9 mouse cellular contexts compared by ENCODE assay signal in the genomic region with DNA sequence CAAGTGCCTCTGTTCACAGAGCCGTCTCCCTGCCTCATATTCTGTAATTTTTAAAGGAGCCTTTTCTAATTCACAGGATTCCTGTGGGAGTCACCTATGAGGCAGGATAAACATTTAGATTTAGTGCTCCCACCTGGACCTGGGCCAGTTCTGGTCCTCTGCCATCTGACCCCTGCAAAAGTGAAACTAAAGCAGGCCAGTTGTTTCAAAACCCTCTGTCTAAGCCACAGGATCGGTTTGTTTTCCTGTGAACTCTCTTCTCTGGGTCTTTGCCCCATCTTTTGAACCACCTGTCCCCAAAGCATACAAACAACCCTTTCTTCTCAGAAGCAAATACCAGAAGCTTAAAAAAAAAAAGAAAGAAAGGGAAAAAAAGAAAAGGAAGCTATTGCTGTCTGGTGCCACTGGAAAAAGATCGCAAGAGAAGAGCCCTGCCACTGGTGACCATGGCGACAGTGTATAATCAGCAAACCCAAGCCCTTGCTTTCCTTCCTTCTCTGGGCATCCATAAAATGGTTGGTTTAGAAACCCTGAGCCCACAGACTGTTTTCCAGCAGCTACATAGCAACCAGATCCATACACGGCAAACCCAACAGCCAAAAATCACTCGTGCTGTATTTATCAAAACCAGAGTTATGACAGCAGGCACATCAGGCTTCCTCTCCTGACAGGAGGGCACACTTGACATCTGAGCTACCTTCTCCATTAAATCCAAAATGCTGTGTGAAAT. TPM values are rescaled to one million over a fixed set of nuclear protein-coding genes. Genes with fewer than 3 reads are reported as not detected.
DNase-seq lines count a peak whose midpoint lies in the region; ATAC-seq lines count a peak whose summit lies in the region.
"Had no signal": no experiment of that assay in that cellular context is flagged by ENCODE, and none has a peak within 500 bp of the region (broad histone marks: within the 10 kb centered on the region; RNA-seq: fewer than 3 reads in every experiment).

No protein-coding gene starts in this region.

- 0 out of 2 replicates have a peak overlapping the region, but pooled peaks have one; percentile 3 for H3K27ac ChIP-seq in hindbrain, embryonic 15.5 days (replicated peaks)
- H3K27ac ChIP-seq in hindbrain, embryonic 11.5 days (ENCODE audit: low read depth, low read length): no peak overlapping the region
- H3K27ac ChIP-seq in heart, embryonic 14.5 days (replicated peaks in 1 of 2; ENCODE audit: control insufficient read depth in 1 of 2, insufficient read depth in 1 of 2, low read depth in 2 of 2, low read length in 2 of 2): peak overlapping the region in 1 of 2 experiments; percentile 30; a peak in 1 of 4 replicates

- peaks cover 8% of the 10 kb centered on the region; the same call in 1 of the 2 replicates for H3K4me1 ChIP-seq in hindbrain, embryonic 15.5 days (replicated peaks)
- no peaks in the 10 kb centered on the region for H3K4me1 ChIP-seq in hindbrain, embryonic 11.5 days (replicated peaks; ENCODE audit: control insufficient read depth, insufficient read depth, low read length)
- H3K4me1 ChIP-seq in heart, embryonic 14.5 days (ENCODE audit: control insufficient read depth in 2 of 2, insufficient read depth in 2 of 2, low read length in 2 of 2): peaks cover 10 to 16% of the 10 kb centered on the region in 2 experiments

- no peak overlapping the region for H3K9ac ChIP-seq in hindbrain, embryonic 15.5 days
- H3K9ac ChIP-seq in hindbrain, embryonic 11.5 days (ENCODE audit: low read depth, low read length): no peak overlapping the region
- H3K9ac ChIP-seq in heart, embryonic 14.5 days (ENCODE audit: low read length): peak overlapping the region; percentile 55

- H3K27me3 ChIP-seq in hindbrain, embryonic 15.5 days: no peaks in the 10 kb centered on the region
- H3K27me3 ChIP-seq in hindbrain, embryonic 11.5 days (ENCODE audit: control insufficient read depth, insufficient read depth, low read length): no peaks in the 10 kb centered on the region
- H3K27me3 ChIP-seq in heart, embryonic 14.5 days (ENCODE audit: control insufficient read depth, insufficient read depth, low read length): no peaks in the 10 kb centered on the region

- 0 out of 2 replicates have a peak overlapping the region, but pooled peaks have one; percentile 6 for H3K4me2 ChIP-seq in hindbrain, embryonic 15.5 days
- H3K4me2 ChIP-seq in hindbrain, embryonic 11.5 days (replicated peaks; ENCODE audit: low read depth, low read length): no peak overlapping the region
- H3K4me2 ChIP-seq in heart, embryonic 14.5 days (ENCODE audit: low read length): peak overlapping the region; percentile 63

- no peak for DNase-seq in hindbrain, embryonic 11.5 days (ENCODE audit: low spot score)
- DNase-seq in adipocyte (ENCODE audit: low spot score): peak; percentile 61
- peak; percentile 77 for DNase-seq in kidney, postnatal 25 days
- peak; percentile 59 for DNase-seq in naive thymus-derived CD4-positive, alpha-beta T cell, adult 2 months (ENCODE audit: low read depth)
- DNase-seq in cerebellum, adult 9-10 months: no peak
- no peak for DNase-seq in right cerebral cortex, postnatal 25 days

- H3K36me3 ChIP-seq in hindbrain, embryonic 15.5 days: no peaks in the 10 kb centered on the region
- H3K36me3 ChIP-seq in hindbrain, embryonic 11.5 days (ENCODE audit: control insufficient read depth, insufficient read depth, low read length): no peaks in the 10 kb centered on the region
- H3K36me3 ChIP-seq in heart, embryonic 14.5 days (ENCODE audit: control insufficient read depth, insufficient read depth, low read length): no peaks in the 10 kb centered on the region
- H3K36me3 ChIP-seq: G1E had no signal

- no peaks in the 10 kb centered on the region for H3K9me3 ChIP-seq in hindbrain, embryonic 15.5 days
- H3K9me3 ChIP-seq in hindbrain, embryonic 11.5 days (ENCODE audit: control insufficient read depth, low read length): no peaks in the 10 kb centered on the region
- H3K9me3 ChIP-seq in heart, embryonic 14.5 days (ENCODE audit: control insufficient read depth, low read length): no peaks in the 10 kb centered on the region
- H3K9me3 ChIP-seq: G1E had no signal

- H3K4me3 ChIP-seq in hindbrain, embryonic 15.5 days: no peak overlapping the region
- H3K4me3 ChIP-seq in hindbrain, embryonic 11.5 days (ENCODE audit: low read depth, low read length): no peak overlapping the region
- H3K4me3 ChIP-seq in heart, embryonic 14.5 days (ENCODE audit: control insufficient read depth in 1 of 2, insufficient read depth in 1 of 2, low read depth in 1 of 2, low read length in 2 of 2): peak overlapping the region in 1 of 2 experiments; percentile 23; a peak in 2 of 4 replicates

- ATAC-seq in hindbrain, embryonic 15.5 days (ENCODE audit: low FRiP score, low read depth): no peak
- ATAC-seq in hindbrain, embryonic 11.5 days (ENCODE audit: low FRiP score): no peak
- no peak for ATAC-seq in heart, embryonic 14.5 days (ENCODE audit: insufficient number of reproducible peaks, insufficient read depth, low FRiP score, low read depth)

- WGBS in hindbrain, embryonic 15.5 days: 56% methylated on average over 6 of the region's 6 CpGs
- WGBS in hindbrain, embryonic 11.5 days: 68% methylated on average over 6 of the region's 6 CpGs
- 35% methylated on average over 6 of the region's 6 CpGs for WGBS in heart, embryonic 14.5 days

RNA-seq across cellular contexts. Expression of a gene that starts 10.3 kb away (rescaled TPM):
- polyA plus RNA-seq in hindbrain, embryonic 15.5 days (2015; fragmentation: Nextera tagmentation; extraction: Ambion mirVana): 11.5 and 12.8 TPM in 2 replicates
- 9.5 and 9.7 TPM in 2 replicates for polyA plus RNA-seq in hindbrain, embryonic 11.5 days (2014; fragmentation: Nextera tagmentation; extraction: Ambion mirVana)
- polyA plus RNA-seq in heart, embryonic 14.5 days (2014; fragmentation: Nextera tagmentation; extraction: Ambion mirVana): 31.3 and 34.8 TPM in 2 replicates
- polyA plus RNA-seq: G1E had no signal

RNA-seq across cellular contexts. Expression of a gene that starts 58.5 kb away (rescaled TPM):
- polyA plus RNA-seq in hindbrain, embryonic 15.5 days (2015; fragmentation: Nextera tagmentation; extraction: Ambion mirVana): 0.13 and 0.64 TPM in 2 replicates
- polyA plus RNA-seq in hindbrain, embryonic 11.5 days (2014; fragmentation: Nextera tagmentation; extraction: Ambion mirVana): 0.18 and 0.23 TPM in 2 replicates
- 0.15 and 0.49 TPM in 2 replicates for polyA plus RNA-seq in heart, embryonic 14.5 days (2014; fragmentation: Nextera tagmentation; extraction: Ambion mirVana)
- polyA plus RNA-seq: G1E had no signal

Comparison
In these comparisons a context has a peak if more than half of its experiments do, and no peak if none do; other contexts are left out.
1. DNase-seq: peak in adipocyte (single experiment), kidney, postnatal 25 days (2 of 2) and naive thymus-derived CD4-positive, alpha-beta T cell, adult 2 months (single experiment); none in hindbrain, embryonic 11.5 days (single experiment), cerebellum, adult 9-10 months (single experiment) and right cerebral cortex, postnatal 25 days (single experiment).